Mouse (Mus musculus) small intestine, adult 2 months (tissue): ENCODE data around the gene Cenpi. TPM values are rescaled to one million over a fixed set of nuclear protein-coding genes. Genes with fewer than 3 reads are reported as not detected.
A peak's percentile ranks its signal among the peaks of the same experiment; 100 is the strongest.
"Not testable (repeated sequence)": the region's sequence is repeated elsewhere in the genome, so short reads cannot be mapped to it uniquely, and the experiment has no call there.

Source experiments
- H3K27ac ChIP-seq: fragments of 200-500 bp; 2 replicates; pipeline ENCODE4 v1.5.1; 2012; ENCODE audit warnings: low read depth, low read length, control low read depth, inconsistent platforms; ENCODE audit not compliant: insufficient read depth
- H3K27me3 ChIP-seq: fragments of 200-500 bp; 2 replicates; pipeline ENCODE4 v1.6.1; 2012; ENCODE audit warnings: mild to moderate bottlenecking, moderate library complexity, low read length, inconsistent platforms; ENCODE audit not compliant: control insufficient read depth, insufficient read depth
- H3K36me3 ChIP-seq: fragments of 200-500 bp; 2 replicates; pipeline ENCODE4 v1.6.1; 2012; ENCODE audit warnings: mild to moderate bottlenecking, low read length, control low read depth, inconsistent platforms; ENCODE audit not compliant: control insufficient read depth, insufficient read depth
- H3K4me1 ChIP-seq: fragments of 200-500 bp; 2 replicates; pipeline ENCODE4 v1.6.1; 2012; ENCODE audit warnings: low read length, inconsistent platforms, mixed read lengths; ENCODE audit not compliant: control insufficient read depth, insufficient read depth, insufficient read length
- H3K4me3 ChIP-seq: fragments of 200-500 bp; 2 replicates; pipeline ENCODE4 v1.5.1; 2012; ENCODE audit warnings: low read depth, mild to moderate bottlenecking, control low read depth, inconsistent platforms, low read length, moderate library complexity
- CTCF ChIP-seq: fragments of 200-500 bp; IDR thresholded peaks from 2 replicates; pipeline ENCODE4 v1.5.1; 2012; ENCODE audit warnings: low read depth, mild to moderate bottlenecking, control low read depth, inconsistent platforms, low read length, moderate library complexity, mixed read lengths; ENCODE audit not compliant: insufficient replicate concordance, insufficient read length; ENCODE audit errors: extremely low read depth
- POLR2A ChIP-seq: fragments of 200-500 bp; IDR thresholded peaks from 2 replicates; pipeline ENCODE4 v1.6.1; 2012; ENCODE audit warnings: low read depth, mild to moderate bottlenecking, control low read depth, inconsistent platforms, low read length, moderate library complexity
- WGBS: fragments of 180-500 bp; shearing (Covaris S2); methylation state at CpG from one replicate; pipeline ENCODE4 v1.1.7; 2018; 5-methylcytosine and 5-hydroxymethylcytosine counted together
- polyA plus RNA-seq: library from polyadenylated mRNA; depleted of rRNA; stranded (reverse); fragments of >200 nt; gene quantifications from 2 replicates; pipeline ENCODE4 v1.2.3, GENCODE M21; 2012

Gene Cenpi
- polyA plus RNA-seq, 1 experiment: 0.29 TPM

DNA sequence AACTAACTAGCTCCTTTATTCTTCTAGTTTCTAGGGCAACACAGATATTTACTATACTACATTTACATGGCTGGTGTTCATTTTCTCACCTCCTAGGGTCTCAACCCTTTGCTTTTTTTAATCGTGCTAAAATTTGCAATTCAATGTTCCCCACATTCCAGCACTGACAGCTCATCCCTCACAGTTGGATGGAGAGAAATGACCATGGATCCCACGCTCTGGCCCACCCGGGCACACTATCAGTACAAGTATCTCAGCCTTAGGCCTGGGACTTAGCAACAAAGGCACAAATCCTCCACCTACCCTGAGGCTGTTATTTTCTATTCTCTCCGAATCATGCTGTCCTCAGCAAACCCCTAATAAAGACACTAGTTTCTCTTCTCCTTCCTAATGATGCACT lies 22.1 kb upstream of the Cenpi start:
- H3K27me3 ChIP-seq: no peaks in the 10 kb centered on the region
- H3K4me3 ChIP-seq: no peak overlapping the region
- no peak for TF ChIP-seq POLR2A
- no peak for TF ChIP-seq CTCF
- WGBS: 75% methylated on average over 4 of the region's 4 CpGs
- no peak overlapping the region for H3K27ac ChIP-seq
- H3K4me1 ChIP-seq: no peaks in the 10 kb centered on the region
- no peaks in the 10 kb centered on the region for H3K36me3 ChIP-seq

DNA sequence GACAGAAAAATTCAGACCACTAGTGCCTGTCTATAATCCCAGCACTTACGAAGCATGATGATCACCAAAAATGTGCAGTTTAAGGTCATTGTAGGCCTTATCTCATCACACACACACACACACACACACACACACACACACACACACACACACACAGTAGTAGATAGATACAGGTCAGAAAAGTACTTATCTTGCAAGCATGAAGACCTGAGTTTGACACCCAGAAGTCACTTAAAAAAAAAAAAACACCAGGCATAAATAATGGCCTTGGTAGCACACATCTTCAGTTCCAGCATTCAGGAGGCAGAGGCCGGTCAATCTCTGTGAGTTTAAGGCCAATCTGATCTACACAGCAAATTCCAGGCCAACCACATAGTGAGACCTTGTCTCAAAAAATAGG lies 20.6 kb upstream of the Cenpi start:
- 95% methylated on average over 2 of the region's 2 CpGs for WGBS

DNA sequence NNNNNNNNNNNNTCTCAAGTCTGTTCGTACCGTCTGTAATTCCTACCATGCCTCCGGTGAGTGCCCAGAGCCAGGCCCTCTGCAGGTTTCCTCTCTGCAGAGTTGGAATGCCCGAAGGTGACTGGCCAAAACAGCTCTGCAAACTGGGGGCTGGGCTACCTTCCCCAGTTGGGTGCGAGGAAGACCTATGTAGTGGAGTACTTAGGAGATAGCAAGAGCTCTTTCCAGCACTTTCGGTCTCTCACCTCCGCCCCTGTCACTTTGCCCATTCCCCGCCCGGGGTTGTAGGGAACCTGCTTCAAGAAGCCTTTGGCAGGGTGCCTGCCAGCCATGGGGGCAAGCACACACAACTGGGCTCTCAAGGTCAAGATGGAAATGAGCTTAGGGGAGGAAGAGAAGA lies 11.6 kb upstream of the Cenpi start:
- Histone ChIP-seq H3K4me1 (no peaks in the 10 kb centered on the region; the same call in 1 of the 2 replicates), H3K27ac (no peak overlapping the region), H3K27me3 (no peaks in the 10 kb centered on the region), H3K36me3 (no peaks in the 10 kb centered on the region), H3K4me3 (peak overlapping the region; percentile 28; the same call in 1 of the 2 replicates)
- no peak for TF ChIP-seq POLR2A
- no peak for TF ChIP-seq CTCF
- WGBS: 26% methylated on average over 9 of the region's 9 CpGs

More for the DNA sequence above, 20.6 kb upstream of the Cenpi start:
- Histone ChIP-seq H3K4me1 (no peaks in the 10 kb centered on the region), H3K36me3 (no peaks in the 10 kb centered on the region), H3K4me3 (no peak overlapping the region), H3K27ac (no peak overlapping the region), H3K27me3 (no peaks in the 10 kb centered on the region)
- TF ChIP-seq CTCF (no peak), POLR2A (no peak)

DNA sequence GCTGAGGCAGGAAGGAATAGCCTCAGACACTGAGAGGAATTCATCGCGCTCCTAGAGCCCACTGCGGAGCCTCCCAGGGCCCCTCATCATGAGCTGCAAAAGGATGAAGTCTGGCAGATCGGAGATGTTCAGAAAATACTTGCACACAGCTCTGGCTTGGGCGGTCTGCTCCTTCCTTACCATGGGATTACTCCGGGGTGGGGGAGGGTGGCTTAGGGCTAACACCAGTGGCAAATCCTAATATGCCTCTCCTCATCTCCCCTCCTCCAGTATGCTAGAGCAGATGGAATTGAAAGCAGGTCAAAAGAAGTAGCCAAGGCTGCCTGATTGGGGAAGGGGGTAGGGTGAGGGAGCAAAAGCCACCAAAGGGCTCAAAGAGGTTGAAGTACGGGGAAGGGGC lies 11.1 kb upstream of the Cenpi start:
- WGBS: 52% methylated on average over 7 of the region's 7 CpGs
- no peaks in the 10 kb centered on the region; the same call in 1 of the 2 replicates for H3K4me1 ChIP-seq
- no peak overlapping the region for H3K27ac ChIP-seq
- H3K36me3 ChIP-seq: no peaks in the 10 kb centered on the region
- TF ChIP-seq POLR2A (no peak), CTCF (no peak)
- peak overlapping the region; percentile 28; the same call in 1 of the 2 replicates for H3K4me3 ChIP-seq
- H3K27me3 ChIP-seq: no peaks in the 10 kb centered on the region

DNA sequence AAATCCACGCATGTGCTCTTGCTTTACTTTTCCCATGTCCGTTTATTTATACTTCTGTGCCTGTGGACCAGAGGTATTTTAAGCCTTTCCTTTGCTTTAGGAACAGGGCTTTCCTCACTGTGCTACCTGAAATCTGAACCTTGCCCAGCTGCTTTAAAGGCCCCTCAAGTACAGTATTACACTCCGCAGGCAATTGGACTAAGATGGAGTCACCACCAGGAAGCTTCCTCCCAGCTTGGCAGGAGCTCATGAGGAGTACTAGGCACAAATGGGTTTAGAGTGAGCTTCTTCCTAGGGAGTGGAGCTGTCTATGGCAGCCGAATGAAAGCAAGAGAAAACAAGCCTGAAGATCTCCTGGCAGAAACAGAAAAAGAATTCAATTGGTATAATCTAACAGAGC lies 10.7 kb upstream of the Cenpi start:
- Histone ChIP-seq H3K27ac (no peak overlapping the region), H3K27me3 (no peaks in the 10 kb centered on the region), H3K36me3 (no peaks in the 10 kb centered on the region), H3K4me3 (no peak overlapping the region), H3K4me1 (no peaks in the 10 kb centered on the region; the same call in 1 of the 2 replicates)
- WGBS: 35% methylated on average over 4 of the region's 4 CpGs
- TF ChIP-seq POLR2A (no peak), CTCF (no peak)

DNA sequence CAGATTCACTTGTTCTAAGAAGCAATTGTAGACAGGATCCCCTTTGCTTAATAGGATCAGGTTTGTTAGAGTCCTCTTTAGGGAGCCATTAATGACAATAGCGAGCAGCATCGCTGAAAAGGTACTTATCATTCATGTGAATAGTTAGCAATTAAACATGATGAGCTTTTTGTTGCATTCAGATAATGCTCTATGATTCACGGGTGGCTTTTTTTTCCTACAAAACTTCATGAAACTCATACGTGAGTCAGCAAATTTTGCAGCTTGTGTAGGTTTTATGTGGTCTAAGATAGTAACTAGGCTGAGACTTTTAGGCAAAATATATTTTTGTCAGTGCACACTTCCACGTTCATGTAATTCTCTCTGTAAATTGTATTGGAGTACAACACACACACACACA lies 7.7 kb upstream of the Cenpi start:
- Histone ChIP-seq H3K4me3 (no peak overlapping the region), H3K27ac (no peak overlapping the region), H3K4me1 (no peaks in the 10 kb centered on the region; the same call in 1 of the 2 replicates), H3K27me3 (no peaks in the 10 kb centered on the region), H3K36me3 (no peaks in the 10 kb centered on the region)
- WGBS: 69% methylated on average over 5 of the region's 5 CpGs
- TF ChIP-seq CTCF (no peak), POLR2A (no peak)

DNA sequence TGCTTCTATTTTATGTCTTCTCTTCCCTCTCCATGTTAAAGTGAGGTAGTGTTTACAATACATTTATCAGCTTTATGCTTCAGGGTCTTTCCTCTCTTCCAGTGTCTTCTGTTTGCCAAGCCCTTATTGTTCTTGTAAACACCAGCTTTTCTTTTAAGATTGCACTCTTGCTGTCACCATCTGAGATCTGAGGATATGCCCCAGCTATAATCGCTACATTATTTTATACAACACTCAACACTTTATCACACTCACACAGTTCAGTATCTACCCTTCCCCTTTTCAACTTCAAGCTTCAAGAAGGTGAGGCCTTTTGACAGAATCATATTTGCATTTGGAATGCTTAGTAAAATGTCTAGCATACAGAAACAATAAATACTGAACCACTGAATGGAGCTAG lies 4.6 kb upstream of the Cenpi start:
- no peaks in the 10 kb centered on the region for H3K4me1 ChIP-seq
- no peak overlapping the region for H3K27ac ChIP-seq
- 47% methylated on average over 1 of the region's 1 CpGs for WGBS
- no peaks in the 10 kb centered on the region for H3K27me3 ChIP-seq
- no peak for TF ChIP-seq CTCF
- TF ChIP-seq POLR2A: no peak
- no peak overlapping the region for H3K4me3 ChIP-seq
- H3K36me3 ChIP-seq: no peaks in the 10 kb centered on the region

DNA sequence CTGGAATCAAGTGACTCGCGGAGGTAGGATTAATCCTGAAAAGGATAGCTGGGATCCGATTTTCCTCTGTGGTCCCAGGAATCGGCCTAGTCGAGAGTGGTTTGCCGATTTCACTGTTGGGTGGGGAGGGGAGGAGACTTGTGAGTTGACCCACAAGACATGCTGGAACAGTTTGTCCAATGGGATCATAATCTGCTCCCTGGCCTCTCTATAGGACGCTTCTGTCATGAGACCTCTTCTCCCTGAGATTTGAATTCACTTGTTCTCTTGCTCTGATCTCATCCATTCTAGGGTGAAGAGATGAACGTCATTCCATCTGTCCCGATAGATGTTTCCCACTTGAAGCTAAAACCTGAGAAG lies 371 bp downstream of the Cenpi start:
- H3K27me3 ChIP-seq: no peaks in the 10 kb centered on the region
- 16% methylated on average over 9 of the region's 9 CpGs for WGBS
- H3K27ac ChIP-seq: no peak overlapping the region
- H3K4me3 ChIP-seq: peak overlapping the region; percentile 63
- TF ChIP-seq POLR2A (no peak), CTCF (no peak)
- no peaks in the 10 kb centered on the region for H3K36me3 ChIP-seq
- no peaks in the 10 kb centered on the region for H3K4me1 ChIP-seq

DNA sequence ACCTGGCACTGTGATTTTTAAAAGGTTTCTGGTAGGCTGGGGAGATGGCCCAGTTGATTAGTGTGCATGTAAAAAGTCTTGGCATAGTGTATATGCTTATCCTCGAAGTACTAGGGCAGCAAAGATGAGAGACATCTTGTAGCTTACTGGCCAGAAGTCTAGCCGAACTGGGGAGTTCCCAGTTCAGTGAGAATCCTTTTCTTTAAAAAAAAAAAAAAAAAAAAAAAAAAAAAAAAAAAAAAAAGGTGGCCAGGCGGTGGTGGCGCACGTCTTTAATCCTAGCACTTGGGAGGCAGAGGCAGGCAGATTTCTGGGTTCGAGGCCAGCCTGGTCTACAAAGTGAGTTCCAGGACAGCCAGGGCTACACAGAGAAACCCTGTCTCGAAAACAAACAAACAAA lies 3.3 kb downstream of the Cenpi start:
- not testable (repeated sequence) for H3K36me3 ChIP-seq, H3K4me1 ChIP-seq, H3K27ac ChIP-seq, H3K27me3 ChIP-seq, H3K4me3 ChIP-seq
- 81% methylated on average over 7 of the region's 7 CpGs for WGBS
